8 mouse cellular contexts compared by ENCODE assay signal in genomic region chr11:69399201-69400082, GRCm38 (mm10). TPM values are rescaled to one million over a fixed set of nuclear protein-coding genes. Genes with fewer than 3 reads are reported as not detected.
DNase-seq lines count a peak whose midpoint lies in the region; ATAC-seq lines count a peak whose summit lies in the region.

No protein-coding gene starts in this region.

- no peaks in the 10 kb centered on the region for H3K27me3 ChIP-seq in megakaryocyte, embryonic 14.5 days (replicated peaks)
- no peaks in the 10 kb centered on the region for H3K27me3 ChIP-seq in heart, embryonic 14.5 days (ENCODE audit: control insufficient read depth, insufficient read depth, low read length)
- H3K27me3 ChIP-seq in limb, embryonic 13.5 days, result no peaks in the 10 kb centered on the region

- H3K36me3 ChIP-seq in megakaryocyte, embryonic 14.5 days (replicated peaks; ENCODE audit: low read length), result peaks cover 68% of the 10 kb centered on the region
- H3K36me3 ChIP-seq in heart, embryonic 14.5 days (ENCODE audit: control insufficient read depth, insufficient read depth, low read length), result peaks cover 49% of the 10 kb centered on the region
- peaks cover 50% of the 10 kb centered on the region for H3K36me3 ChIP-seq in limb, embryonic 13.5 days

- peak overlapping the region; percentile 73 for H3K4me2 ChIP-seq in heart, embryonic 14.5 days (ENCODE audit: low read length)
- peak overlapping the region; percentile 87 for H3K4me2 ChIP-seq in limb, embryonic 13.5 days (replicated peaks)

- no peak overlapping the region for H3K27ac ChIP-seq in heart, embryonic 14.5 days (replicated peaks in 1 of 2; ENCODE audit: control insufficient read depth in 1 of 2, insufficient read depth in 1 of 2, low read depth in 2 of 2, low read length in 2 of 2)
- H3K27ac ChIP-seq in limb, embryonic 13.5 days, result no peak overlapping the region

- WGBS in heart, embryonic 14.5 days, result 30% methylated on average over 66 of the region's 66 CpGs
- WGBS in limb, embryonic 13.5 days, result 19% methylated on average over 66 of the region's 66 CpGs

- peak overlapping the region; percentile 38 for H3K4me3 ChIP-seq in megakaryocyte, embryonic 14.5 days (replicated peaks)
- H3K4me3 ChIP-seq in heart, embryonic 14.5 days (ENCODE audit: control insufficient read depth in 1 of 2, insufficient read depth in 1 of 2, low read depth in 1 of 2, low read length in 2 of 2), result no peak overlapping the region
- H3K4me3 ChIP-seq in limb, embryonic 13.5 days, result 0 out of 2 replicates have a peak overlapping the region, but pooled peaks have one; percentile 15

- H3K9me3 ChIP-seq in megakaryocyte, embryonic 14.5 days, result no peaks in the 10 kb centered on the region
- no peaks in the 10 kb centered on the region for H3K9me3 ChIP-seq in heart, embryonic 14.5 days (ENCODE audit: control insufficient read depth, low read length)
- H3K9me3 ChIP-seq in limb, embryonic 13.5 days, result no peaks in the 10 kb centered on the region

- ATAC-seq in megakaryocyte, adult 5-6 weeks (ENCODE audit: poor library complexity, severe bottlenecking), result no peak
- no peak for ATAC-seq in heart, embryonic 14.5 days (ENCODE audit: insufficient number of reproducible peaks, insufficient read depth, low FRiP score, low read depth)
- no peak for ATAC-seq in limb, embryonic 13.5 days (ENCODE audit: low FRiP score, low read depth)
- no peak for ATAC-seq in granulocyte monocyte progenitor cell, adult 5-6 weeks (replicated peaks; ENCODE audit: poor library complexity, severe bottlenecking)

- peak; percentile 40 to 47 for DNase-seq in cerebellum, postnatal 10 days
- DNase-seq in adrenal gland, postnatal 4 days (ENCODE audit: low spot score in 2 of 2), result no peak
- DNase-seq in spleen, postnatal 36 days (ENCODE audit: low spot score in 2 of 2), result no peak

- peaks cover 42% of the 10 kb centered on the region for H3K4me1 ChIP-seq in megakaryocyte, embryonic 14.5 days
- H3K4me1 ChIP-seq in heart, embryonic 14.5 days (ENCODE audit: control insufficient read depth in 2 of 2, insufficient read depth in 2 of 2, low read length in 2 of 2), result peaks cover 17% of the 10 kb centered on the region in 2 experiments
- H3K4me1 ChIP-seq in limb, embryonic 13.5 days, result peaks cover 53% of the 10 kb centered on the region

- H3K9ac ChIP-seq in heart, embryonic 14.5 days (ENCODE audit: low read length), result peak overlapping the region; percentile 83
- H3K9ac ChIP-seq in limb, embryonic 13.5 days, result peak overlapping the region; percentile 60

RNA-seq across cellular contexts. Expression of gene Tmem88, which starts 1.4 kb away (rescaled TPM):
- polyA plus RNA-seq in megakaryocyte, embryonic 14.5 days (2012; ENCODE audit: insufficient read depth, low replicate concordance), result 0.35 TPM in 1 of 2 replicates, not detected in the other
- 0.14 TPM in 1 of 2 replicates, not detected in the other for total RNA-seq in megakaryocyte, adult 5-6 weeks (2015)
- 0.18 TPM in 1 of 2 replicates, not detected in the other for total RNA-seq in megakaryocyte, adult 5-6 weeks (2017)
- polyA plus RNA-seq in heart, embryonic 14.5 days (2014; fragmentation: Nextera tagmentation; extraction: Ambion mirVana), result 43.1 and 46.7 TPM in 2 replicates
- 24.0 and 25.6 TPM in 2 replicates for polyA plus RNA-seq in limb, embryonic 13.5 days (2015; fragmentation: Nextera tagmentation; extraction: Ambion mirVana)
- not detected in 2 replicates for total RNA-seq in granulocyte monocyte progenitor cell, adult 5-6 weeks (2014; fragmentation: Nextera tagmentation)
- total RNA-seq in granulocyte monocyte progenitor cell, adult 5-6 weeks (2017), result 0.56 TPM in 1 of 2 replicates, not detected in the other
- 10 to 100 TPM; 23.4 to 27.2 TPM for total RNA-seq in adrenal gland, postnatal 4 days (2021)

RNA-seq across cellular contexts. Expression of gene Cyb5d1, which starts 4.0 kb away (rescaled TPM):
- 0.25 and 2.4 TPM in 2 replicates for polyA plus RNA-seq in megakaryocyte, embryonic 14.5 days (2012; ENCODE audit: insufficient read depth, low replicate concordance)
- total RNA-seq in megakaryocyte, adult 5-6 weeks (2015), result 11.6 and 15.3 TPM in 2 replicates
- total RNA-seq in megakaryocyte, adult 5-6 weeks (2017), result 24.0 and 28.1 TPM in 2 replicates
- polyA plus RNA-seq in heart, embryonic 14.5 days (2014; fragmentation: Nextera tagmentation; extraction: Ambion mirVana), result 19.9 and 22.1 TPM in 2 replicates
- 35.6 and 38.1 TPM in 2 replicates for polyA plus RNA-seq in limb, embryonic 13.5 days (2015; fragmentation: Nextera tagmentation; extraction: Ambion mirVana)
- 22.8 and 25.2 TPM in 2 replicates for total RNA-seq in granulocyte monocyte progenitor cell, adult 5-6 weeks (2014; fragmentation: Nextera tagmentation)
- 32.7 and 38.2 TPM in 2 replicates for total RNA-seq in granulocyte monocyte progenitor cell, adult 5-6 weeks (2017)
- total RNA-seq in adrenal gland, postnatal 4 days (2021), result 10 to 100 TPM; 42.0 to 44.3 TPM

RNA-seq across cellular contexts. Expression of gene Naa38, which starts 4.2 kb away (rescaled TPM):
- polyA plus RNA-seq in megakaryocyte, embryonic 14.5 days (2012; ENCODE audit: insufficient read depth, low replicate concordance), result 33.8 and 159 TPM in 2 replicates
- 90.6 and 105 TPM in 2 replicates for total RNA-seq in megakaryocyte, adult 5-6 weeks (2015)
- total RNA-seq in megakaryocyte, adult 5-6 weeks (2017), result 147 and 161 TPM in 2 replicates
- 158 and 174 TPM in 2 replicates for polyA plus RNA-seq in heart, embryonic 14.5 days (2014; fragmentation: Nextera tagmentation; extraction: Ambion mirVana)
- polyA plus RNA-seq in limb, embryonic 13.5 days (2015; fragmentation: Nextera tagmentation; extraction: Ambion mirVana), result 127 and 137 TPM in 2 replicates
- total RNA-seq in granulocyte monocyte progenitor cell, adult 5-6 weeks (2014; fragmentation: Nextera tagmentation), result 164 and 170 TPM in 2 replicates
- 112 and 181 TPM in 2 replicates for total RNA-seq in granulocyte monocyte progenitor cell, adult 5-6 weeks (2017)
- 100 to 1,000 TPM; 118 to 129 TPM for total RNA-seq in adrenal gland, postnatal 4 days (2021)

RNA-seq across cellular contexts. Expression of gene Kdm6b, which starts 14.0 kb away (rescaled TPM):
- 44.5 and 45.4 TPM in 2 replicates for polyA plus RNA-seq in megakaryocyte, embryonic 14.5 days (2012; ENCODE audit: insufficient read depth, low replicate concordance)
- total RNA-seq in megakaryocyte, adult 5-6 weeks (2015), result 27.1 and 29.0 TPM in 2 replicates
- 5.0 and 6.7 TPM in 2 replicates for total RNA-seq in megakaryocyte, adult 5-6 weeks (2017)
- 18.0 and 22.0 TPM in 2 replicates for polyA plus RNA-seq in heart, embryonic 14.5 days (2014; fragmentation: Nextera tagmentation; extraction: Ambion mirVana)
- 47.3 and 49.3 TPM in 2 replicates for polyA plus RNA-seq in limb, embryonic 13.5 days (2015; fragmentation: Nextera tagmentation; extraction: Ambion mirVana)
- 12.1 and 14.4 TPM in 2 replicates for total RNA-seq in granulocyte monocyte progenitor cell, adult 5-6 weeks (2014; fragmentation: Nextera tagmentation)
- 0.99 and 2.8 TPM in 2 replicates for total RNA-seq in granulocyte monocyte progenitor cell, adult 5-6 weeks (2017)
- 10 to 100 TPM; 48.7 to 52.5 TPM for total RNA-seq in adrenal gland, postnatal 4 days (2021)

RNA-seq across cellular contexts. Expression of gene Chd3, which starts 30.2 kb away (rescaled TPM):
- 14.5 and 29.7 TPM in 2 replicates for polyA plus RNA-seq in megakaryocyte, embryonic 14.5 days (2012; ENCODE audit: insufficient read depth, low replicate concordance)
- 13.6 and 13.9 TPM in 2 replicates for total RNA-seq in megakaryocyte, adult 5-6 weeks (2015)
- 17.1 and 19.8 TPM in 2 replicates for total RNA-seq in megakaryocyte, adult 5-6 weeks (2017)
- 16.5 TPM in 2 replicates for polyA plus RNA-seq in heart, embryonic 14.5 days (2014; fragmentation: Nextera tagmentation; extraction: Ambion mirVana)
- polyA plus RNA-seq in limb, embryonic 13.5 days (2015; fragmentation: Nextera tagmentation; extraction: Ambion mirVana), result 117 and 119 TPM in 2 replicates
- total RNA-seq in granulocyte monocyte progenitor cell, adult 5-6 weeks (2014; fragmentation: Nextera tagmentation), result 37.0 and 59.8 TPM in 2 replicates
- total RNA-seq in granulocyte monocyte progenitor cell, adult 5-6 weeks (2017), result 26.9 and 37.7 TPM in 2 replicates
- 100 to 1,000 TPM; 164 to 190 TPM for total RNA-seq in adrenal gland, postnatal 4 days (2021)

Comparison
In these comparisons a context has a peak if more than half of its experiments do, and no peak if none do; other contexts are left out.
1. H3K4me3 ChIP-seq: peak in megakaryocyte, embryonic 14.5 days (single experiment) and limb, embryonic 13.5 days (single experiment); none in heart, embryonic 14.5 days (0 of 2).
2. DNase-seq: peak in cerebellum, postnatal 10 days (2 of 2); none in adrenal gland, postnatal 4 days (0 of 2) and spleen, postnatal 36 days (0 of 2).
3. RNA of gene Tmem88, which starts 1.4 kb away (total RNA-seq): 23.4 to 27.2 TPM in adrenal gland, postnatal 4 days; 0.14 to 0.18 TPM in megakaryocyte, adult 5-6 weeks and 0.56 TPM in granulocyte monocyte progenitor cell, adult 5-6 weeks; every median in the first group is over 10 times any median in the second.